Mouse (Mus musculus): ENCODE results near the gene Cdhr2.

GRCm38 (mm10) chr13:54691737-54692136 is 9.5 kb upstream of the Cdhr2 start:
- TF ChIP-seq CTCF (IDR thresholded peaks at IDR 0.05; ENCODE audit: control insufficient read depth, insufficient read depth, low read length) (no peak), POLR2A (IDR thresholded peaks at IDR 0.05; ENCODE audit: borderline replicate concordance, control insufficient read depth, low read depth, low read length) (no peak)
